Mouse (Mus musculus) telencephalon, adult 2 months (tissue): ENCODE measurements at regions not wholly inside any gene's neighbourhood (a gene's known extent, or its start where the extent isn't known, plus 50 kb on each side); places are given as distances from the start of the nearest gene placed in this dataset.
A peak's percentile ranks its signal among the peaks of the same experiment; 100 is the strongest.

Source experiments
- DNase-seq: peaks from one replicate; pipeline ENCODE4 v3.0.0-alpha.2; 2011; ENCODE audit warnings: low read depth, low spot score

GRCm38 (mm10) chrX:117559063-117559462, 544.5 kb downstream of the H2afb1 start:
- peak; percentile 58 for DNase-seq
